8 mouse cellular contexts compared by ENCODE assay signal in the genomic region with DNA sequence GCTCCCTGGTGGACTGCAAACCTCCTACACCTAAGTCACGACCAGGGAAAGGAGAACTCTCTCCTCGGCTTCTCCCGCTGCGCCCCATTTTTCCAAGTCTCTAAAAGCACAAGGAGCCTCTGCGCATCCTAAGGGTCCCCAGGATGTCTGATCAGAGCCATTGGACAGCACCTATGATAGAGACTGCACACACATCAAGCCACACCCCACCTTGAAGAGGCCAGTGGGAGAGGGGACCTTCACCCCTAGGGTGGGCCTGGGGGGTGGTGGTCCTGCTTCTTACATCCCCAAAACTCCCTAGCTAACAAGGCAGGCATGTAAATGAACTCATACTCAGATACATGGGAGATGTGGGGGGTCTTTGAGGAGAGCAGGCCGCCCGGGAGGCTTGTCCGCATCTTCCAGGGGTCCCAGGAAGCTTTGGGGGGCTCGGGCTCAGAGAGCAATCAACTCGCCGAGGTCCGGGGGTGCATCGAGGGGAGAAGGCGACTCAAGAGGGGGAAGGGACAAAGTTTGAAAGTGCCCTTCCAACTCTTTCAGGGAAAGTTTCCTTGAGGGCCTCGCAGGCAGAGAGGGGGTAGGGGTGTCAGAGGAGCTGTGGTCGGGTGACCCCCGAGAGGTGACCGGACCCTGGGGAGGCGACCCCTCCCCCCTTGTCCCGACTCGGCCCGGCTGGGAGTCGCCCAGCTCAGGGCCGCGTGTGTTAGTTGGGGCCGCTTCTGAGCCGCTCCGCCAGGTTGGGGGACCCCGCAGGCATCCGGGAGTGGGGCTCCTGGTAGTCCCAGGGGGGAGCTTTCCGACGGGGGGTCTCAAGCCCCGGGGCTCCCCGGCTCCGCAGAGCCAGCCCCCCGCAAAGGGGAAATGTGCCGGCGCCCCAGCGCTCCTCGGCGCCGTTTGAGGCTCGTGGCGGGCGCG. TPM values are rescaled to one million over a fixed set of nuclear protein-coding genes. Genes with fewer than 3 reads are reported as not detected.
DNase-seq lines count a peak whose midpoint lies in the region; ATAC-seq and TF ChIP-seq lines count a peak whose summit lies in the region.

No protein-coding gene starts in this region.

- DNase-seq in adrenal gland, adult (ENCODE audit: inconsistent age in 2 of 2, low spot score in 1 of 2), result peak; percentile 65 to 82
- DNase-seq in adrenal gland, adult 8-10 months, result no peak
- DNase-seq in MN1 (ENCODE audit: low spot score), result peak; percentile 40
- DNase-seq in layer of hippocampus, adult 11-12 months (ENCODE audit: low spot score), result no peak

- peak overlapping the region; percentile 99 for H3K9ac ChIP-seq in hindbrain, embryonic 12.5 days
- peak overlapping the region; percentile 95 for H3K9ac ChIP-seq in limb, embryonic 15.5 days
- H3K9ac ChIP-seq in neural tube, embryonic 13.5 days, result peak overlapping the region; percentile 99

- WGBS in hindbrain, embryonic 12.5 days, result 7% methylated on average over 45 of the region's 46 CpGs
- WGBS in limb, embryonic 15.5 days, result 6% methylated on average over 43 of the region's 46 CpGs
- WGBS in neural tube, embryonic 13.5 days, result 5% methylated on average over 40 of the region's 46 CpGs

- no peak for TF ChIP-seq CTCF in embryonic fibroblast, embryonic 13.5 days (IDR thresholded peaks at IDR 0.05; ENCODE audit: borderline replicate concordance, insufficient read depth, low read length)

- ATAC-seq in hindbrain, embryonic 12.5 days (ENCODE audit: low FRiP score), result 0 out of 2 replicates have a peak, but pooled peaks have one; percentile 30
- no peak for ATAC-seq in limb, embryonic 15.5 days (ENCODE audit: insufficient number of reproducible peaks, low FRiP score, low TSS enrichment, low read depth)
- ATAC-seq in neural tube, embryonic 13.5 days (ENCODE audit: low read depth), result no peak

- H3K27me3 ChIP-seq in hindbrain, embryonic 12.5 days, result peaks cover 8% of the 10 kb centered on the region
- H3K27me3 ChIP-seq in limb, embryonic 15.5 days, result no peaks in the 10 kb centered on the region
- H3K27me3 ChIP-seq in neural tube, embryonic 13.5 days, result 0 out of 2 replicates have a peak, but pooled peaks cover 3% of the 10 kb centered on the region

- H3K9me3 ChIP-seq in hindbrain, embryonic 12.5 days (replicated peaks), result no peaks in the 10 kb centered on the region
- no peaks in the 10 kb centered on the region for H3K9me3 ChIP-seq in limb, embryonic 15.5 days
- H3K9me3 ChIP-seq in neural tube, embryonic 13.5 days, result no peaks in the 10 kb centered on the region

- peak overlapping the region; percentile 34 for H3K4me3 ChIP-seq in embryonic fibroblast, embryonic 13.5 days (ENCODE audit: insufficient read depth, low read length)
- peak overlapping the region; percentile 71 for H3K4me3 ChIP-seq in hindbrain, embryonic 12.5 days
- peak overlapping the region; percentile 79 for H3K4me3 ChIP-seq in limb, embryonic 15.5 days
- H3K4me3 ChIP-seq in neural tube, embryonic 13.5 days, result peak overlapping the region; percentile 75

- TF ChIP-seq POLR2A in embryonic fibroblast, embryonic 13.5 days (IDR thresholded peaks at IDR 0.05; ENCODE audit: low read depth, low read length), result no peak

- no peaks in the 10 kb centered on the region for H3K4me1 ChIP-seq in embryonic fibroblast, embryonic 13.5 days (ENCODE audit: control insufficient read depth, insufficient read depth, low read length)
- H3K4me1 ChIP-seq in hindbrain, embryonic 12.5 days, result peaks cover 49% of the 10 kb centered on the region
- peaks cover 37% of the 10 kb centered on the region for H3K4me1 ChIP-seq in limb, embryonic 15.5 days
- peaks cover 71% of the 10 kb centered on the region for H3K4me1 ChIP-seq in neural tube, embryonic 13.5 days (replicated peaks)

- H3K27ac ChIP-seq in embryonic fibroblast, embryonic 13.5 days (ENCODE audit: insufficient read depth, low read length), result peak overlapping the region; percentile 45
- peak overlapping the region; percentile 98 for H3K27ac ChIP-seq in hindbrain, embryonic 12.5 days
- H3K27ac ChIP-seq in limb, embryonic 15.5 days, result peak overlapping the region; percentile 98
- H3K27ac ChIP-seq in neural tube, embryonic 13.5 days (replicated peaks), result peak overlapping the region; percentile 98

- H3K4me2 ChIP-seq in hindbrain, embryonic 12.5 days (replicated peaks), result peak overlapping the region; percentile 99
- H3K4me2 ChIP-seq in limb, embryonic 15.5 days, result peak overlapping the region; percentile 95
- H3K4me2 ChIP-seq in neural tube, embryonic 13.5 days, result peak overlapping the region; percentile 91

- no peaks in the 10 kb centered on the region for H3K36me3 ChIP-seq in hindbrain, embryonic 12.5 days
- no peaks in the 10 kb centered on the region for H3K36me3 ChIP-seq in limb, embryonic 15.5 days
- no peaks in the 10 kb centered on the region for H3K36me3 ChIP-seq in neural tube, embryonic 13.5 days

RNA-seq across cellular contexts. Expression of a gene that starts 0.7 kb away (rescaled TPM):
- 100 to 1,000 TPM; 122 to 250 (median 176) TPM for total RNA-seq in adrenal gland, adult 8-10 months (2022)
- 107 and 206 TPM in 2 replicates for polyA plus RNA-seq in embryonic fibroblast, embryonic 13.5 days (2011; ENCODE audit: insufficient read length, low read depth, missing spikeins)
- 456 and 488 TPM in 2 replicates for polyA plus RNA-seq in hindbrain, embryonic 12.5 days (2016; fragmentation: Nextera tagmentation; extraction: Ambion mirVana)
- polyA plus RNA-seq in limb, embryonic 15.5 days (2015; fragmentation: Nextera tagmentation; extraction: Ambion mirVana), result 487 and 628 TPM in 2 replicates
- polyA plus RNA-seq in neural tube, embryonic 13.5 days (2015; fragmentation: Nextera tagmentation; extraction: Ambion mirVana), result 275 and 287 TPM in 2 replicates

RNA-seq across cellular contexts. Expression of a gene that starts 14.1 kb away (rescaled TPM):
- total RNA-seq in adrenal gland, adult 8-10 months (2022), result under 1 TPM in 3 of 4 experiments, not detected in 1; 0.28 to 0.31 (median 0.30) TPM
- polyA plus RNA-seq in embryonic fibroblast, embryonic 13.5 days (2011; ENCODE audit: insufficient read length, low read depth, missing spikeins), result not detected in 2 replicates
- polyA plus RNA-seq in hindbrain, embryonic 12.5 days (2016; fragmentation: Nextera tagmentation; extraction: Ambion mirVana), result not detected in 2 replicates
- 0.13 TPM in 1 of 2 replicates, not detected in the other for polyA plus RNA-seq in limb, embryonic 15.5 days (2015; fragmentation: Nextera tagmentation; extraction: Ambion mirVana)
- polyA plus RNA-seq in neural tube, embryonic 13.5 days (2015; fragmentation: Nextera tagmentation; extraction: Ambion mirVana), result not detected in 2 replicates

RNA-seq across cellular contexts. Expression of a gene that starts 35.1 kb away (rescaled TPM):
- total RNA-seq in adrenal gland, adult 8-10 months (2022), result 10 to 100 TPM; 24.6 to 34.9 (median 28.2) TPM
- 10.4 and 13.8 TPM in 2 replicates for polyA plus RNA-seq in embryonic fibroblast, embryonic 13.5 days (2011; ENCODE audit: insufficient read length, low read depth, missing spikeins)
- 56.8 and 60.3 TPM in 2 replicates for polyA plus RNA-seq in hindbrain, embryonic 12.5 days (2016; fragmentation: Nextera tagmentation; extraction: Ambion mirVana)
- 43.9 and 46.6 TPM in 2 replicates for polyA plus RNA-seq in limb, embryonic 15.5 days (2015; fragmentation: Nextera tagmentation; extraction: Ambion mirVana)
- 46.5 and 52.9 TPM in 2 replicates for polyA plus RNA-seq in neural tube, embryonic 13.5 days (2015; fragmentation: Nextera tagmentation; extraction: Ambion mirVana)

RNA-seq across cellular contexts. Expression of a gene that starts 47.4 kb away (rescaled TPM):
- total RNA-seq in adrenal gland, adult 8-10 months (2022), result 100 to 1,000 TPM; 136 to 157 (median 140) TPM
- 247 and 268 TPM in 2 replicates for polyA plus RNA-seq in embryonic fibroblast, embryonic 13.5 days (2011; ENCODE audit: insufficient read length, low read depth, missing spikeins)
- 190 and 196 TPM in 2 replicates for polyA plus RNA-seq in hindbrain, embryonic 12.5 days (2016; fragmentation: Nextera tagmentation; extraction: Ambion mirVana)
- polyA plus RNA-seq in limb, embryonic 15.5 days (2015; fragmentation: Nextera tagmentation; extraction: Ambion mirVana), result 203 and 206 TPM in 2 replicates
- polyA plus RNA-seq in neural tube, embryonic 13.5 days (2015; fragmentation: Nextera tagmentation; extraction: Ambion mirVana), result 185 and 196 TPM in 2 replicates

Comparison
In these comparisons a context has a peak if more than half of its experiments do, and no peak if none do; other contexts are left out.
1. DNase-seq: peak in adrenal gland, adult (2 of 2) and MN1 (single experiment); none in adrenal gland, adult 8-10 months (single experiment) and layer of hippocampus, adult 11-12 months (single experiment).
2. H3K27ac ChIP-seq: peak in every context shown above with its lines; median percentile 98 in hindbrain, embryonic 12.5 days; 98 in limb, embryonic 15.5 days; 98 in neural tube, embryonic 13.5 days; 45 in embryonic fibroblast, embryonic 13.5 days.
3. Peak in every context shown above with its lines, with median percentiles within 50 percentile points of each other: H3K4me3 ChIP-seq, H3K4me2 ChIP-seq and H3K9ac ChIP-seq.